Mouse (Mus musculus) spleen, adult 2 months (tissue): ENCODE results near the gene Gnb3.

Source experiments
- CTCF ChIP-seq: fragments of 200-500 bp; IDR thresholded peaks from 2 replicates; pipeline ENCODE4 v1.5.1; 2011; ENCODE audit warnings: mild to moderate bottlenecking, inconsistent platforms; ENCODE audit not compliant: insufficient read depth, insufficient read length, insufficient replicate concordance; ENCODE audit errors: extremely low read depth
- POLR2A ChIP-seq: fragments of 200-500 bp; IDR thresholded peaks from 2 replicates; pipeline ENCODE4 v1.6.1; 2011; ENCODE audit warnings: low read depth, low read length, inconsistent platforms

- TF ChIP-seq CTCF, result no peak
- no peak for TF ChIP-seq POLR2A
Measured at GRCm38 (mm10) chr6:124856321-124856720, 16.2 kb upstream of the Gnb3 start.
